Mouse (Mus musculus): Measurements from ENCODE around the gene Rbm6. TPM values are rescaled to one million over a fixed set of nuclear protein-coding genes. Genes with fewer than 3 reads are reported as not detected.

The Rbm6 gene
- polyA plus RNA-seq, 1 experiment from 2014 or later: 140 TPM

- ATAC-seq: no peak
- 49% methylated on average over 31 of the region's 31 CpGs for WGBS
- Histone ChIP-seq H3K4me1 (replicated peaks; ENCODE audit: control insufficient read depth, insufficient read depth, low read length) (peaks cover 13% of the 10 kb centered on the region), H3K4me3 (replicated peaks; ENCODE audit: low read length) (peak overlapping the region; percentile 27), H3K4me2 (ENCODE audit: low read length) (peak overlapping the region; percentile 53), H3K27ac (ENCODE audit: low read length) (no peak overlapping the region), H3K36me3 (ENCODE audit: control insufficient read depth, insufficient read depth) (peaks cover 3% of the 10 kb centered on the region; the same call in 1 of the 2 replicates), H3K27me3 (replicated peaks; ENCODE audit: control insufficient read depth, insufficient read depth, low read length) (0 out of 2 replicates have a peak, but pooled peaks cover 2% of the 10 kb centered on the region), H3K9me3 (ENCODE audit: control insufficient read depth, low read length) (no peaks in the 10 kb centered on the region), H3K9ac (replicated peaks; ENCODE audit: low read depth, low read length) (peak overlapping the region; percentile 43)
These were observed 34.1 kb upstream of the Rbm6 start for GRCm38 (mm10) chr9:107906967-107907800.

- peak within 1 kb of the TSS; percentile 43 for H3K9ac ChIP-seq (replicated peaks; ENCODE audit: low read depth, low read length)
- peak within 1 kb of the TSS; percentile 53 for H3K4me2 ChIP-seq (ENCODE audit: low read length)
- 23% methylated on average over 19 of the region's 19 CpGs for WGBS
- no peak for ATAC-seq
- H3K9me3 ChIP-seq (ENCODE audit: control insufficient read depth, low read length): no peaks in the 10 kb centered on the region
- H3K4me3 ChIP-seq (replicated peaks; ENCODE audit: low read length): peak within 1 kb of the TSS; percentile 27
- peaks cover 17% of the 10 kb centered on the region for H3K4me1 ChIP-seq (replicated peaks; ENCODE audit: control insufficient read depth, insufficient read depth, low read length)
- H3K27ac ChIP-seq (ENCODE audit: low read length): no peak within 1 kb of the TSS
- H3K36me3 ChIP-seq (ENCODE audit: control insufficient read depth, insufficient read depth): peaks cover 3% of the 10 kb centered on the region; the same call in 1 of the 2 replicates
- 0 out of 2 replicates have a peak, but pooled peaks cover 2% of the 10 kb centered on the region for H3K27me3 ChIP-seq (replicated peaks; ENCODE audit: control insufficient read depth, insufficient read depth, low read length)
These were observed 33.4 kb upstream of the Rbm6 start, which contains the start of gene Mst1r for GRCm38 (mm10) chr9:107906252-107906966. Gene Mst1r, plus strand, starts transcription at chr9:107906873.

- peak; percentile 36; the same call in 1 of the 2 replicates for ATAC-seq
- Histone ChIP-seq H3K27me3 (replicated peaks; ENCODE audit: control insufficient read depth, insufficient read depth, low read length) (peaks cover 7% of the 10 kb centered on the region; the same call in 1 of the 2 replicates), H3K9ac (replicated peaks; ENCODE audit: low read depth, low read length) (no peak overlapping the region), H3K27ac (ENCODE audit: low read length) (no peak overlapping the region), H3K4me2 (ENCODE audit: low read length) (no peak overlapping the region), H3K36me3 (ENCODE audit: control insufficient read depth, insufficient read depth) (peaks cover 3% of the 10 kb centered on the region; the same call in 1 of the 2 replicates), H3K4me3 (replicated peaks; ENCODE audit: low read length) (no peak overlapping the region), H3K4me1 (replicated peaks; ENCODE audit: control insufficient read depth, insufficient read depth, low read length) (peaks cover 28% of the 10 kb centered on the region), H3K9me3 (ENCODE audit: control insufficient read depth, low read length) (no peaks in the 10 kb centered on the region)
- WGBS: 3% methylated on average over 4 of the region's 4 CpGs
These were observed 31.7 kb upstream of the Rbm6 start for GRCm38 (mm10) chr9:107904726-107905125.

- Histone ChIP-seq H3K27me3 (replicated peaks; ENCODE audit: control insufficient read depth, insufficient read depth, low read length) (peaks cover 7% of the 10 kb centered on the region; the same call in 1 of the 2 replicates), H3K4me3 (replicated peaks; ENCODE audit: low read length) (peak overlapping the region; percentile 41), H3K36me3 (ENCODE audit: control insufficient read depth, insufficient read depth) (peaks cover 7% of the 10 kb centered on the region), H3K4me1 (replicated peaks; ENCODE audit: control insufficient read depth, insufficient read depth, low read length) (peaks cover 20% of the 10 kb centered on the region), H3K4me2 (ENCODE audit: low read length) (peak overlapping the region; percentile 68), H3K9ac (replicated peaks; ENCODE audit: low read depth, low read length) (peak overlapping the region; percentile 60; the same call in 1 of the 2 replicates), H3K27ac (ENCODE audit: low read length) (no peak overlapping the region), H3K9me3 (ENCODE audit: control insufficient read depth, low read length) (no peaks in the 10 kb centered on the region)
- ATAC-seq: no peak
- WGBS: 11% methylated on average over 17 of the region's 17 CpGs
These were observed 28.5 kb upstream of the Rbm6 start for GRCm38 (mm10) chr9:107901627-107901914.

GRCm38 (mm10) chr9:107900840-107901626, 28.0 kb upstream of the Rbm6 start:
- ATAC-seq: peak; percentile 76
- Histone ChIP-seq H3K9me3 (ENCODE audit: control insufficient read depth, low read length) (no peaks in the 10 kb centered on the region), H3K4me3 (replicated peaks; ENCODE audit: low read length) (peak overlapping the region; percentile 41), H3K9ac (replicated peaks; ENCODE audit: low read depth, low read length) (peak overlapping the region; percentile 60), H3K27ac (ENCODE audit: low read length) (peak overlapping the region; percentile 27; the same call in 1 of the 2 replicates), H3K4me2 (ENCODE audit: low read length) (peak overlapping the region; percentile 68), H3K4me1 (replicated peaks; ENCODE audit: control insufficient read depth, insufficient read depth, low read length) (peaks cover 16% of the 10 kb centered on the region), H3K36me3 (ENCODE audit: control insufficient read depth, insufficient read depth) (peaks cover 7% of the 10 kb centered on the region), H3K27me3 (replicated peaks; ENCODE audit: control insufficient read depth, insufficient read depth, low read length) (peaks cover 6% of the 10 kb centered on the region; the same call in 1 of the 2 replicates)
- WGBS: 2% methylated on average over 42 of the region's 44 CpGs

GRCm38 (mm10) chr9:107899855-107900254, 26.8 kb upstream of the Rbm6 start:
- Histone ChIP-seq H3K27ac (ENCODE audit: low read length) (no peak overlapping the region), H3K9me3 (ENCODE audit: control insufficient read depth, low read length) (no peaks in the 10 kb centered on the region), H3K36me3 (ENCODE audit: control insufficient read depth, insufficient read depth) (peaks cover 7% of the 10 kb centered on the region), H3K27me3 (replicated peaks; ENCODE audit: control insufficient read depth, insufficient read depth, low read length) (peaks cover 4% of the 10 kb centered on the region; the same call in 1 of the 2 replicates), H3K9ac (replicated peaks; ENCODE audit: low read depth, low read length) (no peak overlapping the region; the same call in 1 of the 2 replicates), H3K4me1 (replicated peaks; ENCODE audit: control insufficient read depth, insufficient read depth, low read length) (peaks cover 14% of the 10 kb centered on the region), H3K4me3 (replicated peaks; ENCODE audit: low read length) (no peak overlapping the region), H3K4me2 (ENCODE audit: low read length) (no peak overlapping the region)
- ATAC-seq: no peak
- 73% methylated on average over 12 of the region's 12 CpGs for WGBS

- Histone ChIP-seq H3K36me3 (ENCODE audit: control insufficient read depth, insufficient read depth) (peaks cover 7% of the 10 kb centered on the region), H3K27me3 (replicated peaks; ENCODE audit: control insufficient read depth, insufficient read depth, low read length) (peaks cover 4% of the 10 kb centered on the region; the same call in 1 of the 2 replicates), H3K9me3 (ENCODE audit: control insufficient read depth, low read length) (no peaks in the 10 kb centered on the region), H3K4me2 (ENCODE audit: low read length) (no peak overlapping the region), H3K4me1 (replicated peaks; ENCODE audit: control insufficient read depth, insufficient read depth, low read length) (peaks cover 14% of the 10 kb centered on the region), H3K27ac (ENCODE audit: low read length) (no peak overlapping the region), H3K9ac (replicated peaks; ENCODE audit: low read depth, low read length) (no peak overlapping the region), H3K4me3 (replicated peaks; ENCODE audit: low read length) (no peak overlapping the region)
- ATAC-seq: no peak
- 80% methylated on average over 10 of the region's 10 CpGs for WGBS
These were observed 25.5 kb upstream of the Rbm6 start for GRCm38 (mm10) chr9:107898563-107898962.

- no peaks in the 10 kb centered on the region for H3K9me3 ChIP-seq (ENCODE audit: control insufficient read depth, low read length)
- H3K4me2 ChIP-seq (ENCODE audit: low read length): no peak overlapping the region
- H3K4me3 ChIP-seq (replicated peaks; ENCODE audit: low read length): no peak overlapping the region
- H3K4me1 ChIP-seq (replicated peaks; ENCODE audit: control insufficient read depth, insufficient read depth, low read length): peaks cover 14% of the 10 kb centered on the region
- no peak overlapping the region for H3K9ac ChIP-seq (replicated peaks; ENCODE audit: low read depth, low read length)
- no peak overlapping the region for H3K27ac ChIP-seq (ENCODE audit: low read length)
- H3K36me3 ChIP-seq (ENCODE audit: control insufficient read depth, insufficient read depth): no peaks in the 10 kb centered on the region
- WGBS: 90% methylated on average over 1 of the region's 1 CpGs
- ATAC-seq: no peak
- H3K27me3 ChIP-seq (replicated peaks; ENCODE audit: control insufficient read depth, insufficient read depth, low read length): 0 out of 2 replicates have a peak, but pooled peaks cover 2% of the 10 kb centered on the region
These were observed 18.0 kb upstream of the Rbm6 start for GRCm38 (mm10) chr9:107891023-107891422.
